Mouse (Mus musculus) frontal cortex, adult 2 months (tissue): ENCODE data around the gene Pip4k2c. TPM values are rescaled to one million over a fixed set of nuclear protein-coding genes. Genes with fewer than 3 reads are reported as not detected.
"Not testable (repeated sequence)": the region's sequence is repeated elsewhere in the genome, so short reads cannot be mapped to it uniquely, and the experiment has no call there.

Source experiments
- DNase-seq, 2 experiments: peaks; one replicate each; pipeline ENCODE4 v3.0.0; 2022; ENCODE audit warnings: low spot score in 1 of 2; ENCODE audit errors: extremely low spot score in 1 of 2
- polyA plus RNA-seq: library from polyadenylated mRNA; depleted of rRNA; stranded (reverse); fragments of >200 nt; gene quantifications from 2 replicates; pipeline ENCODE4 v1.2.3, GENCODE M21; 2012

Pip4k2c gene
- polyA plus RNA-seq, 1 experiment, result 97.4 TPM

GRCm38 (mm10) chr10:127210961-127211405, 402 bp downstream of the Pip4k2c start:
- DNase-seq, result no peak

DNA sequence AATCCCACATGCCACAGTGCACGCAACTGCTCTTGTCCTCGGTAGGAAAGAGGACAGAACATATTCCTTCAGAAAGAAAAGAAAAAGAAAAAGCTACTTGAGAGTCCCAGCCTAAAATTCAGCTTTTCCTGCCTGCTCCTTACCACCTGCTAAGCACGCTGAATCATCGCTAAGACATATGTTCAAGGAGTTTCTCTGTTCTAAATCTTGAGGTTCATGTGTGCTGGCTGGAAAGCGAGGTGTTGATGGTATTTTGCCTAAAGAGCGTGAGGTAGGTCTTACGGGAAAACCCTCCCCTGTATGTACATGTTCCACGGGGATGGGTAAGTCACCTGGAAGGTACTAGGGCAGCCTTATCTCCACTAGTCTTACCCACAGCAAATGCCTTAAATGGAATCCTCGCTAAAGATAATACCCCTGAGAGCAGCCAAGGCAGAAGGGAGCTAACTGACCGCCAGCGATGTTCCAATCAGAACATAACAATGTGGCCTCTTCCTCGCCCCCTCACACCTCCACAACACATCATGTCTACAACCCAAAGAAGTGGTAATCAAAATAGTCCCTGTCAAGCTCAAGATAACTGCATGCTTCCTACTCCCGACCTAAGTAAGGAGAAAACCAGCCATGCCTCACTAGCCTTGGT, 1.3 kb downstream of the Pip4k2c start:
- no peak for DNase-seq

- peak in 1 of 2 experiments; percentile 75 for DNase-seq
These were observed 2.5 kb downstream of the Pip4k2c start for GRCm38 (mm10) chr10:127208921-127209320.

GRCm38 (mm10) chr10:127205373-127205772, 6.0 kb downstream of the Pip4k2c start:
- no peak for DNase-seq

- DNase-seq, result no peak
These were observed 6.8 kb downstream of the Pip4k2c start for GRCm38 (mm10) chr10:127204589-127204988.

DNA sequence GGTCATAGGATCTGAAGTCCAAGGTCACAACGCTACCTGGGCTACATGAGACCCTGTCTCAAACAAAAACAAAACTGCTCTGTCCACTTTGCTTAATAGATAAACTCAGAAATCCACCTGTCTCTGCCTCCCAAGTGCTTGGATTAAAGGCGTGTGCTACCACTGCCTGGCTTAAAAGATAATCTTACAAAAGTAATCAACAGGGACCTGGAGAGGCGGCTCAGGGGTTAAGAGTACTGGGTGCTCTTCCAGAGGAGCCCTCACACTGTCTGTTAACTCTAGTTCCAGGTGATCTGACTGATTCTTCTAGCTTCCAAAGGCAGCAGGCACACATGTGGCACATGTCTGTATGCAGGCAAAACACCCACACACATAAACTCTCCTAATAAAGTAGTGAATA, 8.3 kb downstream of the Pip4k2c start:
- DNase-seq, result no peak

DNA sequence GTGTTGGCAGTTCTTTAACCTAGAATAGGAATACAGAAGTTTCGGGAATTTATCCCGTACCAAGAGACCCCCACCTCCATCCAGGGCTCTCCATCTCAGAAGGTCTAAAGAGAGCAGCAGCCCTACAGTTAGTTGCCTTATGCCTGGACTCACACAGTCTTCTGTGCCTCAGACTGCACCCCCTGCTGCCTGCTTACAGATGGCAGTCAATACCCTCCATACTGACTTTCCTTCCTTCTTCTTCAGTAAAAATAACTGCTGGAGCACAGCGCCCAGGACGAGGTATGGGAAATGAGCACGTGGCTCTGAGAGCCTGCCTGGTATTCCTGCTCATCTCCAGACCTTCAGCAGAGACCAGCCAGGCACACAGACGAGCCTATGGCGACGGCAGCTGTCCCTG, 11.1 kb downstream of the Pip4k2c start:
- DNase-seq, result no peak

GRCm38 (mm10) chr10:127199474-127199873, 11.9 kb downstream of the Pip4k2c start:
- DNase-seq, result no peak

DNA sequence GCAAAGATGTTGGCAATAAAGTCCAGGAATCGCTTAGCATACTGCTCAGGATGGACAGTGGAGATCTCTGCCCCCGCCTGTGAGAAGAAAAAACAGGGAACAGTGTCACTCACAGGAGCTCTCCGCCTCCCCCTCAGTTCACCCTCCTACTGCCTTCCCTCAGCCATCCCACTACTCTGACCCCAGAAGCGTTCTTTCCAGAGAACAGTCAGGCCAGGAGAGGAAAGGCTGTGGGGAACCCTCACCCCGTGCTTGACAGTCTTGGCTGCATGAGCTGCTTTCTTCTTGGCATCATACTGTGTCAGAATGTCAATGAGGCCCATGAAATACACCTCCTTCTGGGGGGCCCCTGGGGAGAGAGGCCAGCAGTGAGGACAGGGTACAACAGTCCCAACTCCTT, 12.3 kb downstream of the Pip4k2c start:
- no peak for DNase-seq

DNA sequence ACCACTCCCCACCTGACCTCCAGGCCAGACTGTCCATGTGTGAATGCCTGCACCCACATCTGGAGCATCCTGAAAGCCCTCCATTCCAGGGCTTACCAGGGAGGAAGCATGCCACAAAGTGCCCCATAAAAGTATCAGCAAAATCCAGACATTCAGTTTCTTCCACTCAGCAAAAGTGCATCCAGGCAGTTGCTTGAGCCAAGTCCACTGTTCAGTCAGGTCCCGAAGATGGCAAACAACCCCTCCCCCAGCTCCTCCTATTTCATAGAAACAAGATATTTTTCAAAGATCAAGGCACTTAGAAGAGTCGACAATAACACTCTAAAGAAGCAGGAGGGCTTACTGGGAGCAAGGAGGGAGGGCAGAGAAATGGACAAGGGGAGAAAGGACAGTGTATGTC, 12.9 kb downstream of the Pip4k2c start:
- DNase-seq, result no peak

DNA sequence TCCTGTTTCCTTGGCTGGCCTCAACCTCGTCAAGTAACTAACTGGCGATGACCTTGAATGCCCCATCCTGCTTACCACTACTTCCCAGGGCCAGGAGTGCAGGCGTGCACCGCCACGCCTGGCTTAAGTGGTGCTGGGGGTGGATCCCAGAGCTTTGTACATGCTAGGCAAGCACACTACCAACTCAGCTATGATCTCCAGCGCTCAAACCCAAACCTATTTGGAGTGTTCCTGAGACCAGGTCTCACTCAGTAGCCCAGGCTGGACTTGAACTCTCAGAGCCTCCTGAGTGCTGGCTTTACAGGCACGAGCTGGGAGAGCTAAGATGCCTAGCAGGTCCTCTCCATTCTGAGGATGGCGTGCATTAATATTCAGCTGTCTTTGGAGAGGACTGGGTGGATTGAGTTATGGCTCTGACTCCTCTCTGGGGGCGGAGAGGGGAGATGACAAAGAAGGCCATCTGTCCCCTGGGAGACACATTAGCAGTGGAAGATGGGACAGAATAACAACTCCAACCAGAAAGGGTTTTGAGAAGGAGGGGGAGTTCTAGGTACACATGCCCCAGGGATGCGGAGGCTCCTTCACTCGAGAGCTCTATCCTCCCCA, 13.8 kb downstream of the Pip4k2c start:
- no peak for DNase-seq

DNA sequence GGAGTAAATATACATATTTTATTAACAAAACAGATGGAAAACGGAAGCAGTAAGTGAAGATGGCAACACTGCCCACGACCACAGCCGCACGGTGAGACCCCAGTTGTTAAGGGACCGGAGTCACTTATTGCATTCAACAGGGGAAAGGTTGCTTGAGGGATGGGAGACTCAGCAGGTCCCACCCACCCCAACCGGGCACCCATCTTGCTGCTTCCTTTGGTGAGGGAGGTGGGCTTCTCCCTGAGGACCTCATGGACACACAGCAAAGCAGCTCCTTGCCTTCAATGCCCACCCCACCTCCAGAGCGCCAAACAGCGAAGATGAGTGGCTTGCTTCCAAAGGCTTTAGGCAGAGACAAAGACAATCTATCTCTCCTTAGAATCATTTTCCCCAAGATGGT, 14.3 kb downstream of the Pip4k2c start:
- DNase-seq, result no peak

DNA sequence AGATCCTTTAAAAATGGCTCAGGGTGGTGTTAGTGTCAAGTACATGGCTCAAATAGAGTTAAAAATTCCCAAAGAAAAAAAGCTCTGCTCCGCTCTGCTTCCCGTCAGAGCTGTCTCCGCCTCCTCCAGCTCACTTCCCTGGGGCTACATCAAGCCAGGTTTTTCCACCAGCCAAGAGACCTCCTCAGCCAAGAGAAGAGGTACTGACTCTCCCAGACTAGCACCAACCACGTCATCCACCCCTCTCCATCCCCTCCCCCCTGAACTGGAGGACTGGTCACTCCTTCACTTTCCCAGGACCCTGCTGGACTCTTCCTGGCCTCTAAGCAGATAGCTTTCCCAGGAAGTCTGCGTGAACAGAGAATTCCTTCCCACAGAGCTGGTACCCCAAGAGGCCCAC, 15.0 kb downstream of the Pip4k2c start:
- peak; percentile 76 to 78 for DNase-seq

DNA sequence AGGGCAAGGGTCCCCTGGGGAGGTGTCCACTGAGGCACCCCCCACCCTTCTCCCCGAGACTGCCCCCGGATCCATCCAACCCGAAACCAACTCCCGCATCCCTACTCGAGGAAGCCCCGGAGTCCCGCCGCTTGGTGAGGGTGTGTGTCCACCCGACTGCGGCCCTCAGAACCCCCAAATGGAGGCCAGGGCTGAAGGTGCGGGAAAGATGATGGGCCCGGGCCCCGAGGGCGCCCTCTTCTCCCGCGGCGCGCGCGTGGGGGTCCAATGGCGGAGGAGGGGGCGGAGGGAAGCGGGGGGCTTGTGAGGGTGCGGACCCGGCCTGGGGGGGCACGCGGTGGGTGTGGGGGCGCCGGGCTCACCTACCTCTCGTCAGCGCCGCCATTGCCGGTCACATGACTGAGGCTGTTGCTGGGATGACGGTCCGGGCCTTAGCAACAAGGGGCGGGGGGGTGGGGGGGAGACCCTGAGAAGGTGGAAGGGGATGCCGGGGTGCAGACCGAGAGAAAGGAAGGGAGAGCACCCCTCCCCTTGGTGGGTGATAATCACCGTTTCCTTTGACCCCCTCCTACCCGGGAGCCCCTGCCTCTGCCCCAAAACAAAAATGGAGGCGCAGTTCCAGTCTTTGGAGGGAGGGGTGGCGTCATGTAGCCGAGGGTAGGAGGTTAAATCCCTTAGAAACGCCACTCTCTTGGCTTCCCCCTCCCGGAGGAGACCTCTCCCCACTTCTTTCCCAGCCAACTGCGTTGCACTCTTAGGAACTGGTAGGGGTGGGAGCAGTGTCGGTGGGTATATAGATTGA, 15.9 kb downstream of the Pip4k2c start, which contains the start of gene Dtx3:
Gene Dtx3 (minus strand): TSS at position 401 of the 802 bp plus-strand sequence.
- no peak for DNase-seq

GRCm38 (mm10) chr10:127194428-127195327, 16.7 kb downstream of the Pip4k2c start:
- DNase-seq, result no peak

DNA sequence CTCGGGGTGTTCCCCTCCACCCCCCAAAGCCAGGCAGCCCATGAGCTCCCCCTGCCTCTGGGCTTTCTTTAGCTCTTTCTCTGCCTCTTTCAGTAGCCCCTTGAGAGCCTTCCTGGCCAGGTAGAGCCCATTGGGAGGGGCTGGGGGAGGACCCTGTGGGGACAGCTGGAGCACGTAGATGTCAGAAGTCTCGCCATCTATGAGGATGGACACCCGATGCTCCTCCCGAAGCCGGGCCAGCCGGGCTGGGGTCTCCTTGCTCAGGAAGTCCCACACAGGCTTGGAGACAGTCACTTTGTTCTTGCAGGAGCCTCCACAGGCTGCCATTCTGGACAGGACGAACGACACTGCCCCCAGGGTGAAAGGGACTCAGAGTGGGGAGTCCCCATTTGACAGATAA, 18.4 kb downstream of the Pip4k2c start:
- DNase-seq, result no peak

DNA sequence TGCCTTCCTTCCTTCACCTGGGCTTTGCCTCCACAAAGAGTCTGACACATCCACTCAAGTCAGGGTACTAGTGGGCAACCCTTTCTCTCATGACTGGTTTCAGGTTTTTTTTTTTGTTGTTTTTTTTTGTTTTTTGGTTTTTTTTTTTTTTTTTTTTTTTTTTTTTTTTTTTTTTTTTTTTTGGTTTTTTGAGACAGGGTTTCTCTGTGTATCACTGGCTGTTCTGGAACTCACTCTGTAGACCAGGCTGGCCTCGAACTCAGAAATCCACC, 19.4 kb downstream of the Pip4k2c start:
- not testable (repeated sequence) for DNase-seq

GRCm38 (mm10) chr10:127191191-127192056, 20.0 kb downstream of the Pip4k2c start:
- no peak for DNase-seq

DNA sequence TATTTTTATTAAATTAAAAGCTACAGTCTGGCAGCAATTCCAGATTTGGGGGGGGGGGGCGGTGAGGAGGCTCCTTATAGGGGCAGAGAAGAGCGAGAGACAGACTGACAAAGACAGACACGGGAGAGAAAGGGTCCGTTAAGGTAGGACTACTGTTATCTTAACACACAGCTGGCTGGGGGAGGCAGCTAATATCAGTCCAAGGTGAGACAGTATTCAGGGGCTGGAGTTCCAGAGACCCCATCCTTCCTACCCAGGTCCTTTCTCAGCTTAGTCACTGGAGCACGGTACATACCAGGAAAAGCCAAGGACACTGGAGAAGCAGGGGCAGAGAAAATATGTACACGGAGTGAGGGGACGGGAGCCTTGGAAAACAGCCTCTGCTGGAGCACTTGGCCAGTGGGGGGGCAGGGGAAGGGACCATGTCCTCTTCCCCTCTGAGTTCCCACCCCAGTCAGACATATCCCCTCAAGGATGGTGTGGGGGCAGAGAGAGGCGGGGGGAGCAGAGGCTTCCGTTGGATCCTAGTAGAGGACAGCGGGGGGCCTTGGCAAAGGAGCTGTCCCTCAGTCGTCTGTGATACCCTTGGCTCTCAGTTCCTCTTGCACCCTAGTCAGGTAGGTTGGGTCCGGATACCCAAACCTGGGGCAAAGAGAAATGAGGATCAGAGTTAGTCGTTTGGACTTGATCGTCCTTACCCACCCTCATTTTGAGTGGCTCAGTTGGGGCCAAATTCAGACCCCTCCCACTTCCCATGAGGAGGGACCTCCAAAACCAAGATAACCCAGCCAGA, 20.8 kb downstream of the Pip4k2c start:
- no peak for DNase-seq
